Mouse (Mus musculus) megakaryocyte, embryonic 14.5 days (primary cell): ENCODE data around the gene Btbd11. TPM values are rescaled to one million over a fixed set of nuclear protein-coding genes. Genes with fewer than 3 reads are reported as not detected.
A peak's percentile ranks its signal among the peaks of the same experiment; 100 is the strongest.

Experiments
- H3K27me3 ChIP-seq: replicated peaks from 2 replicates; pipeline ENCODE3; 2012; ENCODE audit warnings: inconsistent platforms
- H3K36me3 ChIP-seq: replicated peaks from 2 replicates; pipeline ENCODE3; 2012; ENCODE audit warnings: low read length, inconsistent platforms, mixed read lengths
- H3K4me1 ChIP-seq: 2 replicates; pipeline ENCODE4 v1.6.1; 2012; ENCODE audit warnings: inconsistent platforms
- H3K4me3 ChIP-seq: replicated peaks from 2 replicates; pipeline ENCODE3; 2012; ENCODE audit warnings: moderate library complexity, mild to moderate bottlenecking, inconsistent platforms
- H3K9me3 ChIP-seq: 2 replicates; pipeline ENCODE4 v1.6.1; 2012; ENCODE audit warnings: inconsistent platforms
- FLI1 ChIP-seq: IDR thresholded peaks from 2 replicates; pipeline ENCODE4 v1.6.1; 2012; ENCODE audit warnings: low read length, inconsistent platforms, mixed read lengths
- GATA1 ChIP-seq: IDR thresholded peaks from 3 replicates; pipeline ENCODE4 v1.6.1; 2012; ENCODE audit warnings: mixed read lengths, low read length, inconsistent platforms, borderline replicate concordance
- polyA plus RNA-seq: library from polyadenylated mRNA; stranded (reverse); fragments of >175 nt; gene quantifications from 2 replicates; pipeline ENCODE4 v1.2.3, GENCODE M21; 2012; ENCODE audit warnings: low replicate concordance; ENCODE audit not compliant: insufficient read depth

Btbd11 gene
- polyA plus RNA-seq, 1 experiment: 0.20 TPM

- H3K4me3 ChIP-seq: no peak overlapping the region
- no peak for TF ChIP-seq FLI1
- no peak for TF ChIP-seq GATA1
- H3K4me1 ChIP-seq: no peaks in the 10 kb centered on the region
- H3K27me3 ChIP-seq: peaks cover 26% of the 10 kb centered on the region
- no peaks in the 10 kb centered on the region for H3K36me3 ChIP-seq
- H3K9me3 ChIP-seq: peaks cover 5% of the 10 kb centered on the region; the same call in 1 of the 2 replicates
Observed at GRCm38 (mm10) chr10:85602546-85602945, 215.9 kb downstream of the Btbd11 start.

DNA sequence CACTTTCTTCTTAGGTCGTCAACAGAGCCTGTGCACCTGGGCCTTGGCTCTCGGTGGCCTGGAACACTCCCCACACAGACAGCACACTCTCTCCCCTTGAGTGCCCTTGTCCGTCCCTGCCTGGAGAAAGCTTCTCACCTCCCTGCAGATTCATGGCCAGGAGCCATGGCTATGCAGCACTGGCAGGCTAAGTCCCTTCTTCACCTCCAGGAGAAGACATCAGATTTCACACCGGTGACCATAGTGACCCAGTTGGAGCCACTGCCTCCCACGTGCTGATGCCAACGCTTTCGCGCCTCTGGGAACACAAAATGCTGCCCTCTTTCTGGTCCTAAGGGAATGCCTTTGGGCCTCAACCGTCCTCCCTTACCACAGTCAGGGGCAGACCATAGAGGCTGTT, 217.9 kb downstream of the Btbd11 start:
- Histone ChIP-seq H3K36me3 (no peaks in the 10 kb centered on the region), H3K9me3 (0 out of 2 replicates have a peak, but pooled peaks cover 5% of the 10 kb centered on the region), H3K4me3 (no peak overlapping the region), H3K4me1 (no peaks in the 10 kb centered on the region), H3K27me3 (peaks cover 8% of the 10 kb centered on the region)
- TF ChIP-seq GATA1 (no peak), FLI1 (no peak)

DNA sequence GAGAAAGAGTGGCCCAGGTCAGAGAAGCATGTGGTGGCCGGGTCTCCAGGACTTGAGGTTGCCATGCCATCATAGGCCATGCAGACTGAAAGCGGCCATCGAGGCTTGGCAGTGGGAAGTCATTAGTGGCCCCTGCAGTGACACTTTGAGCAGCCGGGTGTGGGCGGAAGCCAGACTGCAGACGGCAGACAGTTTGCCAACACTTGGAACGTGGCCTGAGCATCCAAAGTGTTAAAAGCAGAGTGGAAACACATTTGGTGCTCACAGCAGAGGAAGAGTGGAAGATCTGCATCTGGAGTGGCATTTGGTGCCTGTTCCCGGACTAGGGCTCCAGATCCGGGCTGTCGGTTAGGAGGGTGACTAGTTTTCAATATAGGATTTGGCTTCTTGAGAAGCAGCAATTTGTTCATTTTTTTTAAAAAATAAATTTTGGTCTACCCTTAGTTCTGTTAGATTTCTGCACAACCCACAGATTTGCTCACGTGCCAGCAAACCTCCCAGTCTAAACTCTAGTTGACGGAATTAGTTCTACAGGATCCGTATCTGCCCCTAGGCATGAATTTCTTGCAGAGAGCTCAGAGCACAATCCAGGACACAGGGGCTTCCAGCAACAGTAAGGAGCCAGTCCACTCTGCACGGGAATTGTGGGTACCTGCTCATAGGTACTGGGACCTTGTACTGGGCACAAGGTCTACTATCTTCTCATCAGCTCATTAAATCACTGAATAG, 222.1 kb downstream of the Btbd11 start:
- no peaks in the 10 kb centered on the region for H3K4me1 ChIP-seq
- TF ChIP-seq GATA1: no peak
- TF ChIP-seq FLI1: no peak
- H3K36me3 ChIP-seq: no peaks in the 10 kb centered on the region
- no peaks in the 10 kb centered on the region for H3K27me3 ChIP-seq
- H3K4me3 ChIP-seq: no peak overlapping the region
- 0 out of 2 replicates have a peak, but pooled peaks cover 5% of the 10 kb centered on the region for H3K9me3 ChIP-seq

DNA sequence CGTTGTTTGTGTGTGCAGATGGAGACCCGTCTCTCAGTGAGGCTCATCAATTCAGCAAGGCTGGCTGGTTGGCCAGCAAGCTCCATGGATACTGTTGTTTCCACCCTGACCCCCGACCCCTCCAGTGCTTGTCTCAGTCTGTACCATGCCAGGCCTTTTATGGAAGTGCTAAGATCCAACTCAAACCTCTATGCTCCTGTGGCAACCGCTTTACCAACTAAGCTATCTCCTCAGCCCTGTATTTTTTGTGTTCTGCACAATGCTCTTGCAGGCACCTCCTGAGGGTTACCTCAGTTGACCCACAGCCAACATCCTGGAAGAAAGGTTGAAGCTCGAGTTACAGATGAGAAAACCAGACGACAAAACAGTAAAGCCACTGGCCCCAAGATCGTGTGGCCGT, 230.5 kb downstream of the Btbd11 start:
- Histone ChIP-seq H3K4me3 (no peak overlapping the region), H3K27me3 (no peaks in the 10 kb centered on the region), H3K4me1 (no peaks in the 10 kb centered on the region), H3K36me3 (no peaks in the 10 kb centered on the region), H3K9me3 (0 out of 2 replicates have a peak, but pooled peaks cover 4% of the 10 kb centered on the region)
- TF ChIP-seq FLI1: no peak
- TF ChIP-seq GATA1: no peak

DNA sequence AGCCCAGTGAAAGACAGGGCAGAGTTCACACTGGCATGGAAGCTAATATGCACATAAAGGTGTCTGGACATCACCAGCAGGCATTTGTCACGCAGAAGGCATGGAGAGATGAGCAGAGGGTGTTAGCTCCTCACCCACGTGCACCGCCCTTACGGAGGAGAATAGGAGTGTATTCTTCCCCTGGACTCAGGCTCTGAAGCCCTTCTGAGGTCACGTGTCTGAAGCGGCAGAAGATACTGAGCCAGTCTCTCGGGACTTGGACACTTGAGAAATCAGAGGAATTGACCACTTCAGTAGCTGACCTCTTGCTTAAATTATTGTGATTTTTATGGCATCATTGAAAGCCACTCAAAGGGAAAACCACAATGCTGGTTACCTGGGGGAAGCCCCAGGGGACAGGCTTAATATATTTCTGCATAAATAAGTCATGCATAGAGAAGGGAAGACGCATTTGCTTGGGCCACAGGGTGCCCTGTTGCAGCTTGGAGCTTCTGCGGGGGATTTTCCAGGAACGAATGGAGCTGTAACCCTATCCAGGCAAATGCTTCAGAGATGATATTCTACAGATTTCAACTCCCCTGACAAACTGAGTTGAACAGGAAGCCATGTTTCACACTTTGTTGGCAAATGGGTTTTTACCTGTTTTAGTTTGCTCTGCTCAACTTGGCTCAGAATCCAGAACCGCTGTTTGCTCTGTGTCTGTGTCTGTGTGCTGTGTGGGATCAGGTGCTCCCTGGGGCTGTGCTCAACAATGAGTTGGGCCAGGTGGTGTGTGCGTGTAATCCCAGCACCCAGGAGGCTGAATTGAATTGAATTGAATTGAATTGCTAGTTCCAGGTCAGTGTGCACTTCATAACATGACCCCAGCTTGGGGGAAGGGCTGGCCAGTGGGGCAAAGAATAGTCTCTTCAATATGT, 231.1 kb downstream of the Btbd11 start:
- TF ChIP-seq FLI1 (no peak), GATA1 (no peak)
- 0 out of 2 replicates have a peak, but pooled peaks cover 4% of the 10 kb centered on the region for H3K9me3 ChIP-seq
- H3K4me3 ChIP-seq: peak overlapping the region; percentile 4
- no peaks in the 10 kb centered on the region for H3K4me1 ChIP-seq
- H3K36me3 ChIP-seq: no peaks in the 10 kb centered on the region
- H3K27me3 ChIP-seq: no peaks in the 10 kb centered on the region

DNA sequence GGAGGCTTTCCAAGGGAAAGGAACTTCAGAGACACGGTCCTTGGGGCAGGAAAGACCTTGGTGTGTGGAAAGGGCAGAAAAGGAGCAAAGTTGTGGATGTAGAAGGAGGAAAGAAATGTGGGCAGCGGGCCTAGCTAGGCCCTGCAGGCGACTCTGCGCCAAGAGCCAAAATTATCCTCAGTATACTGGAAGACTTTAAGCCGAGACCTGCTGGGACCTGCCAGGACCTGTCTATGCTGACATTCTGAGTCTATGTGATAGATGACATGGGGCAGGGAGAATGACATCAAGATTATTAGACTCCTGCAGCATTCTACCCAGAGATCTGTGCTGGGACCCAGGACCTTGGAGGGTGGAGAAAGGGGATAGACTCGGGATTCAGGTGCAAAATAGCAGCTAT, 234.5 kb downstream of the Btbd11 start:
- TF ChIP-seq GATA1 (no peak), FLI1 (no peak)
- H3K4me3 ChIP-seq: no peak overlapping the region
- 0 out of 2 replicates have a peak, but pooled peaks cover 4% of the 10 kb centered on the region for H3K9me3 ChIP-seq
- peaks cover 13% of the 10 kb centered on the region for H3K27me3 ChIP-seq
- H3K4me1 ChIP-seq: peaks cover 5% of the 10 kb centered on the region; the same call in 1 of the 2 replicates
- no peaks in the 10 kb centered on the region for H3K36me3 ChIP-seq

GRCm38 (mm10) chr10:85624504-85625169, 238.0 kb downstream of the Btbd11 start:
- Histone ChIP-seq H3K4me3 (peak overlapping the region; percentile 88), H3K9me3 (no peaks in the 10 kb centered on the region), H3K4me1 (peaks cover 8% of the 10 kb centered on the region; the same call in 1 of the 2 replicates), H3K27me3 (peaks cover 15% of the 10 kb centered on the region), H3K36me3 (no peaks in the 10 kb centered on the region)
- TF ChIP-seq GATA1: no peak
- TF ChIP-seq FLI1: no peak

- Histone ChIP-seq H3K9me3 (no peaks in the 10 kb centered on the region), H3K27me3 (peaks cover 15% of the 10 kb centered on the region), H3K36me3 (no peaks in the 10 kb centered on the region), H3K4me1 (peaks cover 8% of the 10 kb centered on the region; the same call in 1 of the 2 replicates), H3K4me3 (no peak overlapping the region)
- TF ChIP-seq FLI1 (no peak), GATA1 (no peak)
Observed at GRCm38 (mm10) chr10:85625170-85625686, 238.6 kb downstream of the Btbd11 start.

GRCm38 (mm10) chr10:85632030-85632429, 245.4 kb downstream of the Btbd11 start:
- Histone ChIP-seq H3K9me3 (no peaks in the 10 kb centered on the region), H3K27me3 (peaks cover 2% of the 10 kb centered on the region), H3K4me1 (0 out of 2 replicates have a peak, but pooled peaks cover 3% of the 10 kb centered on the region), H3K36me3 (no peaks in the 10 kb centered on the region), H3K4me3 (peak overlapping the region; percentile 19)
- TF ChIP-seq GATA1 (no peak), FLI1 (no peak)
